Mouse (Mus musculus): ENCODE results near the gene Polh.

Gene Polh

GRCm38 (mm10) chr17:46167014-46167413 is 35.4 kb downstream of the Polh start:
- peak; percentile 19 for DNase-seq

- no peak for DNase-seq
These were observed 36.2 kb downstream of the Polh start for GRCm38 (mm10) chr17:46166270-46166669.

GRCm38 (mm10) chr17:46165460-46165859 is 37.0 kb downstream of the Polh start:
- no peak for DNase-seq

GRCm38 (mm10) chr17:46164791-46165190 is 37.7 kb downstream of the Polh start:
- DNase-seq: no peak

GRCm38 (mm10) chr17:46164301-46164700 is 38.1 kb downstream of the Polh start:
- DNase-seq: no peak

- peak; percentile 30 for DNase-seq
These were observed 39.5 kb downstream of the Polh start for GRCm38 (mm10) chr17:46162951-46163421.

- no peak for DNase-seq
These were observed 39.9 kb downstream of the Polh start for GRCm38 (mm10) chr17:46162551-46162950.

- DNase-seq: no peak
These were observed 40.7 kb downstream of the Polh start for GRCm38 (mm10) chr17:46161710-46162109.

GRCm38 (mm10) chr17:46161179-46161578 is 41.3 kb downstream of the Polh start:
- DNase-seq: peak; percentile 73

- DNase-seq: peak; percentile 100
These were observed 41.8 kb downstream of the Polh start, which contains the start of gene Gtpbp2 for GRCm38 (mm10) chr17:46160686-46161085. Gene Gtpbp2 (plus strand): TSS chr17:46161032.

GRCm38 (mm10) chr17:46160090-46160662 is 42.3 kb downstream of the Polh start:
- peak; percentile 89 for DNase-seq

- no peak for DNase-seq
These were observed 43.2 kb downstream of the Polh start for GRCm38 (mm10) chr17:46159236-46159635.

GRCm38 (mm10) chr17:46157131-46157530 is 45.3 kb downstream of the Polh start:
- DNase-seq: no peak

- no peak for DNase-seq
These were observed 45.8 kb downstream of the Polh start for GRCm38 (mm10) chr17:46156680-46157079.

- DNase-seq: no peak
These were observed 48.1 kb downstream of the Polh start for GRCm38 (mm10) chr17:46154336-46154735.

GRCm38 (mm10) chr17:46152847-46153782 is 49.3 kb downstream of the Polh start, which contains the start of gene Mad2l1bp:
Gene Mad2l1bp (minus strand): TSS chr17:46153553.
- DNase-seq: peak; percentile 97

- DNase-seq: peak; percentile 94
These were observed 58.6 kb downstream of the Polh start, which contains the start of gene Rsph9 for GRCm38 (mm10) chr17:46143578-46144423. Gene Rsph9 (minus strand): TSS chr17:46144216.

- DNase-seq: no peak
These were observed 62.6 kb downstream of the Polh start for GRCm38 (mm10) chr17:46139872-46140271.

GRCm38 (mm10) chr17:46138563-46139236 is 63.7 kb downstream of the Polh start:
- no peak for DNase-seq

GRCm38 (mm10) chr17:46132862-46133261 is 69.6 kb downstream of the Polh start:
- DNase-seq: no peak

- DNase-seq: peak; percentile 83
These were observed 70.3 kb downstream of the Polh start for GRCm38 (mm10) chr17:46132058-46132718.
